Mouse (Mus musculus) hindbrain, postnatal 0 days (tissue): ENCODE data around the gene Ctdspl. TPM values are rescaled to one million over a fixed set of nuclear protein-coding genes. Genes with fewer than 3 reads are reported as not detected.

Experiments
- ATAC-seq: fragments of 200-750 bp; cut with Nextera tagmentation; 2 replicates; pipeline ENCODE4 v1.8.0; 2017; ENCODE audit warnings: mild to moderate bottlenecking, moderate TSS enrichment, moderate library complexity
- DNase-seq: peaks from one replicate; pipeline ENCODE4 v3.0.0-alpha.2; 2015; ENCODE audit warnings: low spot score
- H3K27ac ChIP-seq: fragments of 300-500 bp; sonication (generic); 2 replicates; pipeline ENCODE4 v1.5.1; 2014; ENCODE audit warnings: mild to moderate bottlenecking
- H3K27me3 ChIP-seq: fragments of 300-500 bp; sonication (generic); 2 replicates; pipeline ENCODE4 v1.6.1; 2014; ENCODE audit warnings: low read length, mixed read lengths; ENCODE audit not compliant: insufficient read depth
- H3K36me3 ChIP-seq: fragments of 300-500 bp; sonication (generic); 2 replicates; pipeline ENCODE4 v1.6.1; 2014; ENCODE audit warnings: low read length, mixed read lengths; ENCODE audit not compliant: insufficient read depth
- H3K4me1 ChIP-seq: fragments of 300-500 bp; sonication (generic); 2 replicates; pipeline ENCODE4 v1.6.1; 2014; ENCODE audit warnings: antibody characterized with exemption, low read length, mixed read lengths; ENCODE audit not compliant: insufficient read depth
- H3K4me2 ChIP-seq: fragments of 300-500 bp; sonication (generic); 2 replicates; pipeline ENCODE4 v1.6.1; 2014; ENCODE audit warnings: low read depth, mild to moderate bottlenecking, low read length, moderate library complexity, mixed read lengths
- H3K4me3 ChIP-seq: fragments of 300-500 bp; sonication (generic); 2 replicates; pipeline ENCODE4 v1.5.1; 2014; ENCODE audit warnings: low read length
- H3K9ac ChIP-seq: fragments of 300-500 bp; sonication (generic); replicated peaks from 2 replicates; pipeline ENCODE4 v1.6.1; 2014; ENCODE audit warnings: mild to moderate bottlenecking, low read length, moderate library complexity, mixed read lengths
- H3K9me3 ChIP-seq: fragments of 300-500 bp; sonication (generic); 2 replicates; pipeline ENCODE4 v1.6.1; 2016; ENCODE audit warnings: low read length, mixed read lengths
- CTCF ChIP-seq: IDR thresholded peaks from 2 replicates; pipeline ENCODE4 v1.5.1; 2016; ENCODE audit warnings: antibody characterized with exemption, control low read depth, low read depth
- WGBS: fragments of 180-500 bp; shearing (Covaris S2); extraction: QIAGEN DNeasy Blood & Tissue Kit; methylation state at CpG from one replicate; pipeline ENCODE4 v1.1.7; 2014; 5-methylcytosine and 5-hydroxymethylcytosine counted together
- polyA plus RNA-seq: library from polyadenylated mRNA; unstranded; fragments of >200 nt; fragmentation: Nextera tagmentation; extraction: Ambion mirVana; gene quantifications from 2 replicates; pipeline ENCODE4 v1.2.1, GENCODE M21; 2015
- total RNA-seq: library from RNA; depleted of rRNA; stranded (reverse); fragments of >200 nt; gene quantifications from 2 replicates; pipeline ENCODE4 v1.2.3, GENCODE M21; 2014

Ctdspl gene
- total and polyA plus RNA-seq, 2 experiments from 2014 or later, result 5.5 to 8.4 TPM

DNA sequence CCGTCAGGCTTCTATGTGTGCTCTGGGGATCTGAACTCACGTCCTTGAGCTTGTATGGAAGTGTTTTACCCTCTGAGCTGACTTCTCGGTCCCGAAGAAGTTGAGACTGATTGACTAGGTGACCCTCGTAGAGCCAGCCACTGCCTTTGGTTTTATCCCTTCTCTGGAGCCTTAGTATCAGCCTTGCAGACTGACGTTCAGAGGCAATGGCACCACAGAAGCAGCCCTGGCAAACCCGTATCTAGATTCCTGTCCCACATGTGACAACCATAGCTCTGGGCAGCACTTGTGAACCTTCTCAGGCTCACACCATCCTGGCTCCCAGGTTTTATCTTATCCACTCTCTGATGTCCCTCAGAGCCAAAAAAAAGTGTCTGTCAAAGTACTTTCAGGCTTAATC is 25.1 kb downstream of the Ctdspl start:
- Histone ChIP-seq H3K9ac (no peak overlapping the region), H3K4me1 (no peaks in the 10 kb centered on the region), H3K36me3 (no peaks in the 10 kb centered on the region), H3K4me3 (no peak overlapping the region), H3K9me3 (no peaks in the 10 kb centered on the region), H3K4me2 (no peak overlapping the region), H3K27ac (no peak overlapping the region), H3K27me3 (no peaks in the 10 kb centered on the region)
- ATAC-seq (no peak), DNase-seq (no peak)
- TF ChIP-seq CTCF, result no peak
- 91% methylated on average over 7 of the region's 7 CpGs for WGBS

DNA sequence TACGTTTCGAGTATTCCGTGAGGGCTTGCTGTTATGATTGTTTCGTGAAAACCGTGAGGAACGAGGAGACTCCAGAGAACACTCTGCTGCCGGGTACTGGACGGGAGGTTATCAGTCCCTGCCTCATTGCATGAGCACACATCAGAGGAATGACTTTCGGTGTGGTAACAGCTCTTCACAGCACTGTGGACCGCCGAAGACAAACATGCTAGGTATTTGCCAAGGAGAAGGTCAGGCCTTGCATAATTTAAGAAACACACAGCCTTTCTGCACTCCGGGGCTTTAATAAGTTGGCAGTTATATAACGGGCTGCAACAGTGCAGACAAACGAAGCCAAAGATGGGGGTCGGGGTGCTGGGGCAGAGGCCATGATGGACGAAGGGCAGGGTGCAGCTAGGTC is 25.9 kb downstream of the Ctdspl start:
- no peak for ATAC-seq
- no peak for DNase-seq
- TF ChIP-seq CTCF, result no peak
- H3K4me1 ChIP-seq, result no peaks in the 10 kb centered on the region
- H3K4me3 ChIP-seq, result no peak overlapping the region
- 73% methylated on average over 16 of the region's 16 CpGs for WGBS
- no peak overlapping the region for H3K9ac ChIP-seq
- H3K36me3 ChIP-seq, result no peaks in the 10 kb centered on the region
- H3K27ac ChIP-seq, result no peak overlapping the region
- H3K27me3 ChIP-seq, result no peaks in the 10 kb centered on the region
- no peaks in the 10 kb centered on the region for H3K9me3 ChIP-seq
- H3K4me2 ChIP-seq, result no peak overlapping the region

DNA sequence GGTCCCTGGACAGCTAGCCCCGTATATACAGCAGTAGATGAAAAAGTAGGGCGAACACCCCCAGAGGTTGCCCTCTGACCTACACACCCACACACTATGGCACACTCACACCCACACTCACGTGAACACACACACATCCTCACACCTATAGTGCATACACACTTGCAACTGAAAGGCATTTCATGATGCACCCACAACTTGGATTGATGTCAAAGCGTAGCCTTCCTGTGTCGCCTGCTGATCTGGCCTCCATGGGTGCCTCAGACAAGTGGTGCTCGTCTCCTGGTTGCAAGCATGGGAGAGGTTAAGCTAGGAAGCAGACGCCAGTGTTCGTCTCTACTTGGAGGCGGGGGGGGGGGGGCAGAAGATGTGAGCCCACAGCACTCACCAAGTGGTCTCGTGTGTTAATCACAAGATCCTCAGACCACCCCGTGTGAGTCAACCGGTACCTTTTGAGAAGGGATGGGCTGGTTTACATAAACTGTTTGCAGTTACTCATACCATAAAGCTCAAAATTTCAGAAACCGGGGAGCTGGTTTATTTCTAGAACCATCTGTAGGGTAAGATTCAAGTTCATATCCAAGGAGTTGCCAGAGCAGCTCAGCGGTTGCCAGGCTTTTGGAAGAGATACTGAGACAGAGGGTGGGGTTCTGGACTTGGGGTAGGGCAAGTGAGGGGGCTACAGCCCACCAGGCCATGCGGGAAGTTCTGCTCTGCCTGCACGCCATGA is 27.4 kb downstream of the Ctdspl start:
- H3K4me2 ChIP-seq, result no peak overlapping the region
- ATAC-seq, result no peak
- no peak overlapping the region for H3K27ac ChIP-seq
- no peak for TF ChIP-seq CTCF
- H3K36me3 ChIP-seq, result no peaks in the 10 kb centered on the region
- no peak for DNase-seq
- no peaks in the 10 kb centered on the region for H3K4me1 ChIP-seq
- 91% methylated on average over 16 of the region's 16 CpGs for WGBS
- no peaks in the 10 kb centered on the region for H3K27me3 ChIP-seq
- H3K9ac ChIP-seq, result no peak overlapping the region
- H3K9me3 ChIP-seq, result no peaks in the 10 kb centered on the region
- H3K4me3 ChIP-seq, result no peak overlapping the region

DNA sequence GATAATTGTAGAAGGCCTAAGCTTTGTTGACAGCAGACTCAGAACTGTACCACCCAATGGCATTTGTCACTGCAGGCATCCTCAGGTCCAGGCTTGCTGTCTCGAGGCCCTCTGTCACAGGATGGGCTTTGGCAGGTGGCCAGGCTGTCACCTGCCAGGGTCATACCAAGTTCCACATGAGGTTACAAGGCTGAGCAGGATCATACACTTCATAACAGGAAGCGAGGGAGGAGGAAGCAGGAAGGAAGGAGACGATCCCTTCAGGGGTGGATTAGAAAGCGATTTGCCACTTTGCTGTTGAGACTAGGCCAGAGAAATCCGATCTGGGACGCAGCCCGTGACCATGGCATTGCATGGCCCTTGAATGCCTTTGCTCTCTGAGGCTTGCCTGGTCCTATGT is 32.5 kb downstream of the Ctdspl start:
- no peaks in the 10 kb centered on the region for H3K27me3 ChIP-seq
- no peaks in the 10 kb centered on the region for H3K4me1 ChIP-seq
- H3K4me3 ChIP-seq, result no peak overlapping the region
- H3K36me3 ChIP-seq, result no peaks in the 10 kb centered on the region
- 78% methylated on average over 7 of the region's 7 CpGs for WGBS
- no peaks in the 10 kb centered on the region for H3K9me3 ChIP-seq
- no peak overlapping the region for H3K4me2 ChIP-seq
- no peak for TF ChIP-seq CTCF
- ATAC-seq, result no peak
- no peak for DNase-seq
- H3K9ac ChIP-seq, result no peak overlapping the region
- no peak overlapping the region for H3K27ac ChIP-seq

DNA sequence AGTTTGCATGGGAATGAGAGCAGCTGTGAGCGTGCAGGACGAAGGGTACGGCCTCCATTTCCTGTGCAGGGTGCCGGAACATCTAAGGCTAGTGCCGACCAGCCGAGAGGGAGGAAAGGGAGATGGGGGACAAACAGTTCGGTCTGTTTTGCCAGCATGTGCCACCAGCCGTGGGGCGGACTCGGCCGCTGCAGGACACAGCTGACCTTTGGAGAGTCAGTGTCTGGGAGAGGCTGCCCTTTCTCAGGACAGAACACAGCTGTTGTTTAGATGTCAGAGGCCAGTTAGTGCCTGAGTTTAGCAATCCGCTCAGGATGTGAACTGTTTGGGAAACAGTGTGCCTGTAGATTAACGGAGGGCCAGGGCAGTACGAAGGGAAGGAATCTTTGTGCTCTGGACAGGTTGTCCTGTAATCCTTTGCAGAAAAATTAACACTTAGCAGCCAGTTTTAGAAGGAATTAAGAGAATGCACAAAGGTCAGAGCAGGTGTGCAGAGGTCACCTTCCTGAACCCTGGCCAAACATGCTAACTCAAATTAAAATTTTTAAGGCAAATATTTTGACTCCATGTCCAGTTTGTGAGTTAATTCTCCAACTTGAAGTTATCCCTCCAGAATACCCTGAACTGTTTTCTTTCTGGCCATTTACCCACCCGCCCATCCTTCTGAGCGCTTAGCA is 34.3 kb downstream of the Ctdspl start:
- Histone ChIP-seq H3K9me3 (no peaks in the 10 kb centered on the region), H3K36me3 (no peaks in the 10 kb centered on the region), H3K4me3 (no peak overlapping the region), H3K9ac (no peak overlapping the region), H3K27me3 (no peaks in the 10 kb centered on the region), H3K4me2 (no peak overlapping the region), H3K27ac (no peak overlapping the region), H3K4me1 (no peaks in the 10 kb centered on the region)
- TF ChIP-seq CTCF, result no peak
- no peak for DNase-seq
- WGBS, result 59% methylated on average over 16 of the region's 16 CpGs
- ATAC-seq, result no peak

DNA sequence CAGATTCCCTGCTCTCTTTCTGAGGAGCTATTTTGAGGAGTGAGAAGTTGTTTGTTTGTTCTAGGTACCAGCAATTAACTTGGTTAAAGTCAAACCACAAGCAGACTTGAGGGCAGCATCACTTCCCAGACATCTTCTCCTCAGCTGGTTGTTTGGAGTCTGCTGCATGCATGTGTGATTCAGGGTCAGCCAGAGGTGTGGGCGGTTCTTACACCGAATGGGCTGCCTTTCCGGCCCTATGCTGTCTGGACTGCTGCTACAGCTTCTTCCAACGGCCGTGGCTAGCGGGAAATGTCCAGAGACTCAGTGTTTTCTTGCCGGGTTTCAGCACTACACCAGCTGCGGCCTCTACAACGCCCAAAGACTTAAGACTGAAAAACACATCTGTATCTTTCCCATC is 36.9 kb downstream of the Ctdspl start:
- Histone ChIP-seq H3K27me3 (no peaks in the 10 kb centered on the region), H3K27ac (no peak overlapping the region), H3K9ac (no peak overlapping the region), H3K36me3 (no peaks in the 10 kb centered on the region), H3K4me3 (no peak overlapping the region), H3K9me3 (no peaks in the 10 kb centered on the region), H3K4me1 (no peaks in the 10 kb centered on the region), H3K4me2 (no peak overlapping the region)
- no peak for TF ChIP-seq CTCF
- 81% methylated on average over 9 of the region's 9 CpGs for WGBS
- DNase-seq, result no peak
- no peak for ATAC-seq
